Mouse (Mus musculus): Measurements from ENCODE around the gene Ldlrad2.
"Not testable (repeated sequence)": the region's sequence is repeated elsewhere in the genome, so short reads cannot be mapped to it uniquely, and the experiment has no call there.

Gene Ldlrad2

GRCm38 (mm10) chr4:137574469-137574868 is at the start of gene Ldlrad2:
Gene Ldlrad2, minus strand, starts transcription at chr4:137574569.
- no peak for DNase-seq (ENCODE audit: low spot score in 2 of 2)

GRCm38 (mm10) chr4:137622847-137623246 is 48.5 kb upstream of the Ldlrad2 start:
- DNase-seq (ENCODE audit: low spot score in 2 of 2): no peak

- DNase-seq (ENCODE audit: low spot score in 2 of 2): no peak
Measured at GRCm38 (mm10) chr4:137610256-137610655, 35.9 kb upstream of the Ldlrad2 start.

GRCm38 (mm10) chr4:137609702-137610101 is 35.3 kb upstream of the Ldlrad2 start:
- no peak for DNase-seq (ENCODE audit: low spot score in 2 of 2)

GRCm38 (mm10) chr4:137609281-137609680 is 34.9 kb upstream of the Ldlrad2 start:
- no peak for DNase-seq (ENCODE audit: low spot score in 2 of 2)

- no peak for DNase-seq (ENCODE audit: low spot score in 2 of 2)
Measured at GRCm38 (mm10) chr4:137607023-137607422, 32.7 kb upstream of the Ldlrad2 start.

- DNase-seq (ENCODE audit: low spot score in 2 of 2): no peak
Measured at GRCm38 (mm10) chr4:137603449-137604171, 29.2 kb upstream of the Ldlrad2 start.

- DNase-seq (ENCODE audit: low spot score in 2 of 2): no peak
Measured at GRCm38 (mm10) chr4:137598577-137598976, 24.2 kb upstream of the Ldlrad2 start.

- DNase-seq (ENCODE audit: low spot score in 2 of 2): no peak
Measured at GRCm38 (mm10) chr4:137597098-137597630, 22.8 kb upstream of the Ldlrad2 start.

- DNase-seq (ENCODE audit: low spot score in 2 of 2): no peak
Measured at GRCm38 (mm10) chr4:137594496-137595270, 20.3 kb upstream of the Ldlrad2 start.

- peak; percentile 96 to 99 for DNase-seq (ENCODE audit: low spot score in 2 of 2)
Measured at GRCm38 (mm10) chr4:137593601-137594495, 19.5 kb upstream of the Ldlrad2 start, which contains the start of gene Usp48. Gene Usp48, plus strand, starts transcription at chr4:137593755.

GRCm38 (mm10) chr4:137590961-137591360 is 16.6 kb upstream of the Ldlrad2 start:
- DNase-seq (ENCODE audit: low spot score in 2 of 2): no peak

- DNase-seq (ENCODE audit: low spot score in 2 of 2): no peak
Measured at GRCm38 (mm10) chr4:137589586-137589985, 15.2 kb upstream of the Ldlrad2 start.

- not testable (repeated sequence) for DNase-seq (ENCODE audit: low spot score in 2 of 2)
Measured at GRCm38 (mm10) chr4:137589095-137589494, 14.7 kb upstream of the Ldlrad2 start.

GRCm38 (mm10) chr4:137581815-137582214 is 7.4 kb upstream of the Ldlrad2 start:
- no peak for DNase-seq (ENCODE audit: low spot score in 2 of 2)

- no peak for DNase-seq (ENCODE audit: low spot score in 2 of 2)
Measured at GRCm38 (mm10) chr4:137580299-137580698, 5.9 kb upstream of the Ldlrad2 start.

GRCm38 (mm10) chr4:137579789-137580188 is 5.4 kb upstream of the Ldlrad2 start:
- DNase-seq (ENCODE audit: low spot score in 2 of 2): no peak

GRCm38 (mm10) chr4:137578181-137578845 is 3.9 kb upstream of the Ldlrad2 start:
- peak in 1 of 2 experiments; percentile 12 for DNase-seq (ENCODE audit: low spot score in 2 of 2)

GRCm38 (mm10) chr4:137577486-137577885 is 3.1 kb upstream of the Ldlrad2 start:
- DNase-seq (ENCODE audit: low spot score in 2 of 2): no peak

- no peak for DNase-seq (ENCODE audit: low spot score in 2 of 2)
Measured at GRCm38 (mm10) chr4:137569873-137570272, 4.5 kb downstream of the Ldlrad2 start.

- no peak for DNase-seq (ENCODE audit: low spot score in 2 of 2)
Measured at GRCm38 (mm10) chr4:137556673-137557210, 17.6 kb downstream of the Ldlrad2 start.

Data from frontal cortex, postnatal 25 days (tissue).